Mouse (Mus musculus) bone marrow macrophage, adult 2 months (primary cell): ENCODE results near the gene Zfand2a.

Experiments
- CTCF ChIP-seq: IDR thresholded peaks from 2 replicates; pipeline ENCODE4 v1.5.1; 2012; ENCODE audit warnings: low read depth, mild to moderate bottlenecking, low read length, moderate library complexity
- POLR2A ChIP-seq: IDR thresholded peaks from 2 replicates; pipeline ENCODE4 v1.6.1; 2012; ENCODE audit warnings: mild to moderate bottlenecking, low read depth, low read length, borderline replicate concordance

DNA sequence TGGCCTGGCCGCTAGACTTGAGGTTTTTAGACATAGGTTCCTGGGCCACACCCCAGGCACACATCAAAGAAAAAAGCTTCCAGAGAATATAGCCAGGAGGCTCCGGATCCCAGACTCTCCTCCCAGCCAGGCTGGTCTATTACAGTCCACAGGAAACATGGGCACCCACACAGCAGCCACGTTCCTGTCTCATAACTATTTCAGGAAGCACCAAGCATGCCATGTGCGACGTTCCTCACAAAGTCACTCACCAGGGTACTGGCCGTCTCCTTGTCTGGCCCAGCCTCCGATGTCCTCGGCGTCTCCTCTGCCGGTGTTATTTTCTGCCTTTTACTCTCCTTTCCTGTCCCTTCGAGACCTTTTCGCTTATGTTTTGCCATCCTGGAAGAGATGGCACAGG, 29.2 kb downstream of the Zfand2a start:
- no peak for TF ChIP-seq POLR2A
- no peak for TF ChIP-seq CTCF
